Mouse (Mus musculus): Measurements from ENCODE around the gene Ctbp1.

Gene Ctbp1

DNA sequence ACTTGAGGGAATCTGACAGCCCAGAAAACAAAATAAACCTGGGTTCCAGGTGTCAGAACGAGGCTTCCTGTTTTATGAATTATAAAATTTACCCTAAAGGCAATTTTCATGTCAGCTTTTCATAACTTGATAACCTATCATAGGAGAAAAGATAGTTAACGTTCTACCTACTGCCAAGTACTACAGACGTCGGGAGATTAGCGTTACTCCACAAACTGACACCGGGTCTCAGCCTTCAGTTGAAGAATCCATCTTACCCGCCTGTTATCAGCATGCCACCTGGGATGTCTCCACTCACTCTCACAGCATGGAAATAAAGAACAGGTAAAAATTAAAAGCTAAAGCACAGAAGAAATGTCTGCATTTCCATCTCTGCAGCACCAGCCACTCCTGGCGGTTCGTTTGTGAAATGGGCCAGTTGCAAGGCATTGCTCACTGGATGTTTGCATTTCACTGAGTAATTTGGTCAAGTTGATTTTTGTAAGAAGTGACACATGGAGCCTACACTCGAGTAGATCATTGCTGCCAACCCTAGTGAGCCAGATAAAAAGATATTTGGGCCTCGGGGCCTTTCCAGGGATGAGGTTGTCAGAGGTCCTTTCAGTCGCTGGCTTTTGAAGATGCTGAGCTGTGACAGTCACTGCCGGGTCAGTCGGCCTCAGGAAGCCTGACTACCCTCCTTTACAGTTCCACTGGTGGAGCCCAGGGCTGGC is 66.1 kb downstream of the Ctbp1 start:
- DNase-seq (ENCODE audit: low spot score) = no peak

DNA sequence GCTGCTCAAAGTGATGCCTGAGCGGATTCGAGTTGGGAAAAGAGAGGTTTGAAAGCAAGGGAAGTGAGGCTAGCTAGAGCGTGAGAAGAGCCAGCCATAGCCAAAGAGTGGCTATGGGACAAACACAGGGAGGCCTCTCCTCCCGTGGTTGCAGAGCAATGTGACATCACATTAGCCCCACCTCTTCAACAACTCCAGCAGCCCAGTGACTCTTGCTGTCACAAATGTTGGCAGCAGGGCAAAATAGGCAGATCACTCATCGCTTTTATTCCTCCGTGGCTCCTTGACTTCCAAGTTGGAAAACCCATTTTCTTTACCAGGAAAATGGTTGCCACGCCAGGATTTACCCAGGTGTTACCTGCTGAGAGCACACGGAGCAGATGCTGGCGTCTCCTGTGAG is 67.7 kb downstream of the Ctbp1 start:
- DNase-seq (ENCODE audit: low spot score) = no peak

DNA sequence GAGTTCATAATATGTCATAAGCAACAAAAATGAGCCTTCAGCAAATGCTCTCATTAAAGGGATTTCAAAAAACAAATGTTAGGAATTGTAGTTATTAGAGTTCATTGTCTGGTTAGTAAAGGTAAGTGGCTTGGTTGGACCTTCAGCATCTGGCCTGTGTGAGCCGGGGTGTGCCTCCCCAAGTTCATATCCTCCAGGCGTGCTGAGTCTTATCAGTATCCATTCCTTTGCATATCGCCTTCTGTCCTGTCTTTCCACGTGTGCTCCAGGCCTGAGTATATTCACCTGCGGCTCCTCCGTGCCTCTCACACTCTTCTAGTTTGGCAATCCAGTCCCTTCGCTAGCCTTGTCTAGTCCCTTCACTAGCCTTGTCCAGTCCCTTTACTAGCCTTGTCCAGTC is 68.5 kb downstream of the Ctbp1 start:
- no peak for DNase-seq (ENCODE audit: low spot score)

DNA sequence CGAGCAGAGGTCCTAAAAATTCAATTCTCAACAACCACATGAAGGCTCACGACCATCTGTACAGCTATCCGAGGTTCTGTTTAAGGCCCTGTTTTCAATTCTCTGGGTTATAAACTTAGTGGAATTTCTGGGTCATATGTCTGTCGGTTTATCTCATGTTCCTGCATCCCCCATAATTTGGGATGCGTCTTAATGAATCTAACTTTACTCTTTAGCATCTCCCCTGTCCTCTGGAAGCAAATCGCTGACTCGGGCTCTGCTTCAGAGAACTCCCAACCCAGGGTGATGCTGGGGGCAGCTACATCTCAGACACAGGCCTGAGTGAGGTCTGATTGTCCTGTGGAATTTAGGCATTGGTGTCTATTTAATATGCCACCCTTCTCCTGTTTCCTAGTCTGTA is 70.5 kb downstream of the Ctbp1 start:
- DNase-seq (ENCODE audit: low spot score) = no peak

GRCm38 (mm10) chr5:33203691-33204242 is 71.0 kb downstream of the Ctbp1 start:
- DNase-seq (ENCODE audit: low spot score) = peak; percentile 75

DNA sequence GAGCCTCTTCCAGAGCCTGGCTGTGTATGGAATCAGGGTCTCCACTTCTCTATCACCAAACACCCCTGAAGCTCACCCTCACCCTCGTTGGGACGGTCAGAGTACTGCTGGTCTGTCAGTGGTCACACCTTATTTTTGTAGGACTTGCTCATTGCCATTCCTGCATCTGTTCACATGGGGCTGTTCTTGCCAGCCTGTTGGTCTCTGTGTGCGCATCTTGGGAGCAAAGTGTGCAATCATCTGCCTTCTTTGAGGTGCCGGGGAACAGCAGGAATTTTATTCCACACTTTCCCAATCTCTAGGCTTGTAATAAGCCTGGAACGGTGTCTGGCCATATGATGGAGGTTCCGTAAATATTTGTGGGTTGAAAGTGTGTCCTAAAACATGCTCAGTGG is 71.6 kb downstream of the Ctbp1 start:
- DNase-seq (ENCODE audit: low spot score) = no peak

DNA sequence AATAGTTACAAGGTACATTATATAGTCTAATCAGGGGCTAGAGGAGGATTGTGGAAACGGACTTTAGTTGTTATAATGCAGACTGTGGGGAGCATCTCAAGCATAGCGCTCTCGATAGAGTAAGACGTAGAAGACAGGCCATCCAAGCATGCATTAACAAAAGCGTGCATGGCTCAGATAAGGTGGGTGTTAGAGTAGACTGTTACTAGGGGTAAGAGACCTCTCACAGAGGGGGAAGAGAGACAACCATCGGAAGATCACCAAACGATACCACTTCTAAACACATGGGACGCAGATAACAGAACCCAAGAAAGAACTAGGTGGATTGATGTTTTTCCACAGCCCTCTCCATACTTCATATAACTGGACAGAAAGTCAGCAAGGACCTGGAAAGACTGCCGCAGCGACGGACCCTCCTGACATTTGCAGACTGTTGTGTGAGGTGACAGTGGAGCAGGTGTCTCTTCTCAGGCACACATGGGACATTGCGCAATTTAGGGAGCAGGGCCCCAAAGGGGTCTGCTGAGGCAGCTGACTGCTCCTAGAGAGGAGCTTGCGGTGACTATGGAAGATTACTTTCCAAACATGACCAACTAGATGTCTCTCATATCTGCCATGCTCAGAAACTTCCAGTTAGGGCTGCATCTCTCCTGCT is 72.2 kb downstream of the Ctbp1 start:
- no peak for DNase-seq (ENCODE audit: low spot score)

DNA sequence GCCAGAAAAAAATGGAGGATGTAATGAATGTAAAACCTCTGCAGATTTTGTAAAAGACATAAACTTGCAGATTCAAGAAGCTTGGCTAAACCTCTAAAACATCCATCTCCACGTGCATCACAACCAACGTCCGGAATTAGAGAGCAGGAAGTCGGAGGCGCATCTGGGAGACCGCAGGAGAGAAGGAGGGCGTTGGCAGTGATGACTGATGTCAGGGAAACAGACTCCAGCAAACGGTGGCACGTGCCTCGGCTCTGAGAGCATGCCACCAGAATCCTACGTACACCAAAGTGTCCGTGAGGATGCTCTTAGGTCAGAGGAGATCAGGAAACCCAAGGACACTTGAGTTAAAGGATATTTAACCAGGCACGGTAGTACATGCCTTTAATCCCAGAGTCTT is 73.1 kb downstream of the Ctbp1 start:
- no peak for DNase-seq (ENCODE audit: low spot score)

DNA sequence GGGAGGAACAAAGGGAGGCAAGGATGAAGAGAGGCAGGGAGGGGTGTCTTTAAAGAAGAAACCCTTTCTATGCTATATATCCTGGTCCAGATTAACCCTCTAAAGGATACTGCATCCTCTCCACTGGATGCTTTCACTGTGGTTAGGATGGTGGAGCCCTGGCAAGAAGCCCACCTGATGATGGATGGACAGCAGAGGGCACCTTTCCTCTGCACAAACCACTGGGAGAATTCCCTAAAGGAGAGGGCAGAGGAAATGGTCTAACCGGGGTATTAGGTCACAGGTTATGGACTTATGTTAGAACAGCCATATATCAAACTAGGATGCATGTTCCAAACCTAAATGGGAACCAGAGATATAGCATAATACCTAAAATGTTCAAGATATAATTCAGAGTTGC is 74.7 kb downstream of the Ctbp1 start:
- no peak for DNase-seq (ENCODE audit: low spot score)
